Mouse (Mus musculus): ENCODE results near the gene Helt.

- TF ChIP-seq POLR2A (IDR thresholded peaks at IDR 0.05; ENCODE audit: extremely low read depth, insufficient read depth, low read length) (no peak), CTCF (IDR thresholded peaks at IDR 0.05; ENCODE audit: extremely low read depth, insufficient read depth, low read length) (no peak)
These were observed 2.1 kb upstream of the Helt start for GRCm38 (mm10) chr8:46296551-46296950.
